Mouse (Mus musculus): ENCODE results near the gene Panx3. TPM values are rescaled to one million over a fixed set of nuclear protein-coding genes. Genes with fewer than 3 reads are reported as not detected.

Panx3 gene
- polyA plus RNA-seq, 1 experiment, result not detected

DNA sequence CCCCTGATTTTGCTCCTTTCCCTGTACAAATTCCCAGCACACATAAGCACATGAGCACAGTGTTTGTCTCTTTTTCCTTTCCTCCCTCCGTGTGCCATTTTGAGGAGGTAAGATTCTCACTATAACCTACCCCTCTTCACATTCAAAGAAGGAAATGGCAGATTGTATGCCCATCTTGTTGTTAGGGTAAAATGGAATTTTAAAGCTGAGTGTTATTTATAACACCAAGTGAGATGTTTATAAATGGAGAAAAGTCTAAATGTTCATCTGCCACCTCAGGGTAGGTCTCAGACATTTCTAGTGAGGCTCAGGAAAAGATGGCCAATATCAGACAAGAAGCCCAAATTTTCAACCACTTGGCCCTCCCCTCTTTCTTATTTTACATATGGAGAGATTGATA, 44.5 kb downstream of the Panx3 start:
- H3K36me3 ChIP-seq (replicated peaks; ENCODE audit: low read length), result peaks cover 93% of the 10 kb centered on the region
- H3K4me3 ChIP-seq (replicated peaks), result no peak overlapping the region
- no peaks in the 10 kb centered on the region for H3K27me3 ChIP-seq (replicated peaks)
- peaks cover 57% of the 10 kb centered on the region for H3K4me1 ChIP-seq
- H3K9me3 ChIP-seq, result no peaks in the 10 kb centered on the region
- TF ChIP-seq GATA1 (IDR thresholded peaks at IDR 0.05; ENCODE audit: borderline replicate concordance, low read length) (no peak), FLI1 (IDR thresholded peaks at IDR 0.05; ENCODE audit: low read length) (no peak)

DNA sequence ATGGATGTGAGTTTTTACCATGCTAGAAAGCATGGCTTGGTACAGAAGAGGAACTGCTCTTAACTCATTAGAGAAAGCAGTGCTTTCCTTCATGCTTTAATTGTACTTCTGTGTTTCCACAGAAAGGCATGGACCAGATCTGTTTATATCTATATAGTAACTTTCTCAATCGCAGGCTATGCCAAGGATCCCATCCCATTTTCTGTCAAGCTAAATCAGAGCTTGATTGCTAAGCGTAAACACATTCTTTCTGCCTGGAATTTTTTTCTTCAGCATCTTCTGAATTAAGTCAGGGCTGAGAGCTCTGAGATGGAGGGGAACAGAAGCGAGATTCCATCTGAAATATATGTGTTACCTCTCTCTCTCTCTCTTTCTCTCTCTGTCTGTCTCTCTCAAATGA, 45.1 kb downstream of the Panx3 start:
- Histone ChIP-seq H3K4me3 (replicated peaks) (no peak overlapping the region), H3K27me3 (replicated peaks) (no peaks in the 10 kb centered on the region), H3K4me1 (peaks cover 55% of the 10 kb centered on the region), H3K36me3 (replicated peaks; ENCODE audit: low read length) (peaks cover 92% of the 10 kb centered on the region), H3K9me3 (no peaks in the 10 kb centered on the region)
- no peak for TF ChIP-seq GATA1 (IDR thresholded peaks at IDR 0.05; ENCODE audit: borderline replicate concordance, low read length)
- TF ChIP-seq FLI1 (IDR thresholded peaks at IDR 0.05; ENCODE audit: low read length), result no peak

DNA sequence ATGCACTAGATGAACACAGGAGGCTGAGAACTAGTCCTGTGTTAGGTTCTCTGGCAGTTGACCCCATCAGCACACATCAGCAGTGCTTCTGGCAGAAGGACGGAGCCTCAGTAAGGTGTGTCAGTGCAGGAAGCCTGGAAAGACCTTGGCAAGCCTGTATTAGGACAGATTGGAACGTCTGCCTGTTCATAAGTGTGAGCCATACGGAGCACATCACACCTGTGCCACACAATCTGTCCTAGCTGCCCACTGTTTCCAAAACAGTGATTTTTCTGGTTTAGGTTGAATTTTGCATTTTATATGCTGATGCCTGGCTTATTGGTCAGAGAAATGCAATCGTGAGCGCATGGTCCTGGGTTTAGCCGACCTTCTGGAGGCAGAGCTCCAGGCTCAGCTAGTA, 47.7 kb downstream of the Panx3 start:
- Histone ChIP-seq H3K27me3 (replicated peaks) (no peaks in the 10 kb centered on the region), H3K36me3 (replicated peaks; ENCODE audit: low read length) (peaks cover 93% of the 10 kb centered on the region), H3K4me3 (replicated peaks) (no peak overlapping the region), H3K4me1 (peaks cover 50% of the 10 kb centered on the region), H3K9me3 (no peaks in the 10 kb centered on the region)
- no peak for TF ChIP-seq FLI1 (IDR thresholded peaks at IDR 0.05; ENCODE audit: low read length)
- no peak for TF ChIP-seq GATA1 (IDR thresholded peaks at IDR 0.05; ENCODE audit: borderline replicate concordance, low read length)

DNA sequence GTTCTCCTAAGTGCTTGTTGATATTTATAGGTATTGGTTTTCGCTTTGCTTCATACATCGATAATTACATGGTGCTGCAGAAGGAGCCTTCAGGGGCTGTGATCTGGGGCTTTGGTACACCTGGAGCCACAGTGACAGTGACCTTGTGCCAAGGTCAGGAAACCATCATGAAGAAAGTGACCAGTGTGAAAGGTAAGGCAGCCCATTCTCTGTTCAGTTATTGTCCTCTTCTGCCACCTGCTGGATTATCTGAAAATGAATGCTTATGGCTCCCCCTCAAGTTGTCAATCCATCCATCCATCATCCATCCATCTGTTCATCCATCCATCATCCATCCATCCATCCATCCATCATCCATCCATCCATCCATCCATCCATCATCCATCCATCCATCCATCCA, 52.3 kb downstream of the Panx3 start:
- peaks cover 57% of the 10 kb centered on the region for H3K36me3 ChIP-seq (replicated peaks; ENCODE audit: low read length)
- no peaks in the 10 kb centered on the region for H3K27me3 ChIP-seq (replicated peaks)
- TF ChIP-seq GATA1 (IDR thresholded peaks at IDR 0.05; ENCODE audit: borderline replicate concordance, low read length), result no peak
- no peak for TF ChIP-seq FLI1 (IDR thresholded peaks at IDR 0.05; ENCODE audit: low read length)
- peaks cover 71% of the 10 kb centered on the region for H3K4me1 ChIP-seq
- no peaks in the 10 kb centered on the region for H3K9me3 ChIP-seq
- no peak overlapping the region for H3K4me3 ChIP-seq (replicated peaks)

DNA sequence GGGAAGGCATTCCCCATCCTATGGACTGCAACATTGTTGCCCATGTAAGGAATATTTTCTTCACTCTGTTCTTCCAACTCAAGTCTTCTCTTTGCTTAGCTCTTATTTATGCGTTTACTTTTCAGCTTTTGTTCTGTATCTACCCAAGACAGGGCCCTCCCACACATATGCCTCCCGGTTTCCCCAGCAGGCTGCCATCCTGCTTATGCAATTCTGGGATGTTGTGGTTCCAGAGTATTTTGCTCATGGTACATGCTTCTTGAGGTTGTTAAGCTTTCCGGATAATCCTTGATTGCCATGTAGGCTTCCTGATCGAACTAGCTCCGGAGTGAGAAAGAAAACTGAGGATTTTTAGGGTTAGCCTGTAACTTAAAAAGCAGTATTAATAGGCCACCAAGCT, 53.8 kb downstream of the Panx3 start:
- peaks cover 74% of the 10 kb centered on the region for H3K4me1 ChIP-seq
- no peaks in the 10 kb centered on the region for H3K9me3 ChIP-seq
- TF ChIP-seq GATA1 (IDR thresholded peaks at IDR 0.05; ENCODE audit: borderline replicate concordance, low read length), result no peak
- no peak for TF ChIP-seq FLI1 (IDR thresholded peaks at IDR 0.05; ENCODE audit: low read length)

GRCm38 (mm10) chr9:37614316-37614715, 54.7 kb downstream of the Panx3 start:
- Histone ChIP-seq H3K36me3 (replicated peaks; ENCODE audit: low read length) (peaks cover 40% of the 10 kb centered on the region), H3K9me3 (no peaks in the 10 kb centered on the region), H3K27me3 (replicated peaks) (no peaks in the 10 kb centered on the region), H3K4me3 (replicated peaks) (peak overlapping the region; percentile 91), H3K4me1 (peaks cover 74% of the 10 kb centered on the region)
- TF ChIP-seq GATA1 (IDR thresholded peaks at IDR 0.05; ENCODE audit: borderline replicate concordance, low read length) (no peak), FLI1 (IDR thresholded peaks at IDR 0.05; ENCODE audit: low read length) (no peak)

More for the DNA sequence above, 53.8 kb downstream of the Panx3 start:
- Histone ChIP-seq H3K4me3 (replicated peaks) (no peak overlapping the region), H3K36me3 (replicated peaks; ENCODE audit: low read length) (peaks cover 49% of the 10 kb centered on the region), H3K27me3 (replicated peaks) (no peaks in the 10 kb centered on the region)

DNA sequence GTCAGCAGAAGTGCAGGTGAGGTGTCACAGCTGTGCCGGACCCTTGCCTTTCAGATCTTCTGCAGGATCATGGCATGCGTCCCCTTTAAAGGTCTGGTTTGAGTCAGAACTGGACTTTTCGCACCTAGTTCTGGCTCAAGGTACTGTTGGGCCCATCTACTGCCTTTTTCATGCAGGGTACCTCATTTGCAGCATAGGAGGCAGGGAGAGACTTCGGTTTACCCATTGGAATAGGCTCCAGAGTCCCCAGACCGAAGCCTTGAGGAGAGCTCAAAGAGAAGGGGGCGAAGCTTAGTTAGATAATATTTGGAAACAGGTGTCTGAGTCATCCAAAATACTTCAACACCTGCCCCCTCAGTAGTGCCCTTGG, 55.1 kb downstream of the Panx3 start:
- H3K36me3 ChIP-seq (replicated peaks; ENCODE audit: low read length), result peaks cover 36% of the 10 kb centered on the region
- peaks cover 73% of the 10 kb centered on the region for H3K4me1 ChIP-seq

DNA sequence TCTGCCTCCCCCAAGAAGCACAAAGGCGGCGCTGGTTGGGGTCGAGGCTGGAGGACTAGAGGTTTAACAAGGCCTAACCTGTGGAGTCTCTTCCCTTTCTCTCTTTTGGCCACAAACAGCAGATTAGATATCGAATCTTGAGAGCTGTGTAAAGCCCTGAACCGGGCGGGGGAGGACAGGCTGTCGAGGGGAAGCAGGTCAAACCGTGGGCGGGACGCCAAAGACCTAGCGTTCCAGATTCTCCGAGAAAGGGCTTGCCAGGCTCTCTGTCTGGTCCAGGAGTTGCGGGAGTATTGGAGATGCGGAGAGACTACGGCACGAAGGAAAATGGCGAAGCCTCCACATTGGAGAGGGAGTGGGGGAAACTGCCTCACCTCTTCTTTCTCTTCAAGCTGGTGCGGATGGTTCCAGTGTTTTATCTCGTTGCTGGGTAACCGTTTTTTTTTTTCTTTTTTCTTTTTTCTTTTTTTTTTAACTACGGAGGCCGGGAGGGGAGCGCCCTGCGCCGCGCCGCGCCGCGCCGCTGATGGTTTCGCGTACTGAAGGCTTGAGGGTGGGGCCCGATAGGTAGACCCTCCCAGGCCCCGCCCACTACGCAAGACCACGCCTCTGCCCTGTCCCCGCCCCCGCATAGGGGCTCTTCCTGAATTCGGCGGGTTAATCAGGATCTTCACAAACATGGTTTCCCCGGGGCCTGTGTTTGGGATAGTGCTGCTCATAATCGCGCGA, 55.7 kb downstream of the Panx3 start, which contains the start of gene Spa17:
Gene Spa17 (minus strand): TSS at position 541 of the 729 bp plus-strand sequence.
- Histone ChIP-seq H3K4me3 (replicated peaks) (peak within 1 kb of the TSS; percentile 91), H3K36me3 (replicated peaks; ENCODE audit: low read length) (peaks cover 31% of the 10 kb centered on the region), H3K4me1 (peaks cover 69% of the 10 kb centered on the region), H3K9me3 (no peaks in the 10 kb centered on the region), H3K27me3 (replicated peaks) (no peaks in the 10 kb centered on the region)
- TF ChIP-seq GATA1 (IDR thresholded peaks at IDR 0.05; ENCODE audit: borderline replicate concordance, low read length), result no peak
- TF ChIP-seq FLI1 (IDR thresholded peaks at IDR 0.05; ENCODE audit: low read length), result no peak

More for the DNA sequence above, 55.1 kb downstream of the Panx3 start:
- TF ChIP-seq GATA1 (IDR thresholded peaks at IDR 0.05; ENCODE audit: borderline replicate concordance, low read length) (no peak), FLI1 (IDR thresholded peaks at IDR 0.05; ENCODE audit: low read length) (no peak)
- H3K27me3 ChIP-seq (replicated peaks), result no peaks in the 10 kb centered on the region
- H3K4me3 ChIP-seq (replicated peaks), result peak overlapping the region; percentile 91
- no peaks in the 10 kb centered on the region for H3K9me3 ChIP-seq

Other genes with a start within 250 kb of the Panx3 start
- 433 and 1,147 TPM in 2 replicates for gene Robo3, start 236.0 kb downstream of the Panx3 start, polyA plus RNA-seq (2012; ENCODE audit: insufficient read depth, low replicate concordance)
- gene Msantd2, start 179.9 kb downstream of the Panx3 start, polyA plus RNA-seq (2012; ENCODE audit: insufficient read depth, low replicate concordance), result 1.5 and 3.5 TPM in 2 replicates
- 10.7 and 14.5 TPM in 2 replicates for gene Esam, start 141.2 kb downstream of the Panx3 start, polyA plus RNA-seq (2012; ENCODE audit: insufficient read depth, low replicate concordance)
- not detected in 2 replicates for gene Vsig2, start 130.0 kb downstream of the Panx3 start, polyA plus RNA-seq (2012; ENCODE audit: insufficient read depth, low replicate concordance)
- gene Nrgn, start 116.3 kb downstream of the Panx3 start, polyA plus RNA-seq (2012; ENCODE audit: insufficient read depth, low replicate concordance), result 5,423 and 8,339 TPM in 2 replicates
- 0.40 TPM in 1 of 2 replicates, not detected in the other for gene Siae, start 113.5 kb downstream of the Panx3 start, polyA plus RNA-seq (2012; ENCODE audit: insufficient read depth, low replicate concordance)
- gene Spa17, start 55.5 kb downstream of the Panx3 start, polyA plus RNA-seq (2012; ENCODE audit: insufficient read depth, low replicate concordance), result 1.8 TPM in 1 of 2 replicates, not detected in the other
- gene Tbrg1, start 11.9 kb downstream of the Panx3 start, polyA plus RNA-seq (2012; ENCODE audit: insufficient read depth, low replicate concordance), result 34.5 and 61.7 TPM in 2 replicates
- gene Olfr160, start 47.0 kb upstream of the Panx3 start, polyA plus RNA-seq (2012; ENCODE audit: insufficient read depth, low replicate concordance), result not detected in 2 replicates
- gene Olfr874, start 75.9 kb upstream of the Panx3 start, polyA plus RNA-seq (2012; ENCODE audit: insufficient read depth, low replicate concordance), result not detected in 2 replicates
- not detected in 2 replicates for gene Olfr875, start 102.6 kb upstream of the Panx3 start, polyA plus RNA-seq (2012; ENCODE audit: insufficient read depth, low replicate concordance)
- gene Olfr876, start 133.8 kb upstream of the Panx3 start, polyA plus RNA-seq (2012; ENCODE audit: insufficient read depth, low replicate concordance), result not detected in 2 replicates
- gene Olfr877, start 185.0 kb upstream of the Panx3 start, polyA plus RNA-seq (2012; ENCODE audit: insufficient read depth, low replicate concordance), result not detected in 2 replicates
- not detected in 2 replicates for gene Olfr145, start 227.5 kb upstream of the Panx3 start, polyA plus RNA-seq (2012; ENCODE audit: insufficient read depth, low replicate concordance)
- gene Olfr878, start 248.6 kb upstream of the Panx3 start, polyA plus RNA-seq (2012; ENCODE audit: insufficient read depth, low replicate concordance), result not detected in 2 replicates

Measured in megakaryocyte, embryonic 14.5 days (primary cell).